Mouse (Mus musculus): Measurements from ENCODE around the gene Morc2a.
A peak's percentile ranks its signal among the peaks of the same experiment; 100 is the strongest.
"Not testable (repeated sequence)": the region's sequence is repeated elsewhere in the genome, so short reads cannot be mapped to it uniquely, and the experiment has no call there.

Morc2a gene

DNA sequence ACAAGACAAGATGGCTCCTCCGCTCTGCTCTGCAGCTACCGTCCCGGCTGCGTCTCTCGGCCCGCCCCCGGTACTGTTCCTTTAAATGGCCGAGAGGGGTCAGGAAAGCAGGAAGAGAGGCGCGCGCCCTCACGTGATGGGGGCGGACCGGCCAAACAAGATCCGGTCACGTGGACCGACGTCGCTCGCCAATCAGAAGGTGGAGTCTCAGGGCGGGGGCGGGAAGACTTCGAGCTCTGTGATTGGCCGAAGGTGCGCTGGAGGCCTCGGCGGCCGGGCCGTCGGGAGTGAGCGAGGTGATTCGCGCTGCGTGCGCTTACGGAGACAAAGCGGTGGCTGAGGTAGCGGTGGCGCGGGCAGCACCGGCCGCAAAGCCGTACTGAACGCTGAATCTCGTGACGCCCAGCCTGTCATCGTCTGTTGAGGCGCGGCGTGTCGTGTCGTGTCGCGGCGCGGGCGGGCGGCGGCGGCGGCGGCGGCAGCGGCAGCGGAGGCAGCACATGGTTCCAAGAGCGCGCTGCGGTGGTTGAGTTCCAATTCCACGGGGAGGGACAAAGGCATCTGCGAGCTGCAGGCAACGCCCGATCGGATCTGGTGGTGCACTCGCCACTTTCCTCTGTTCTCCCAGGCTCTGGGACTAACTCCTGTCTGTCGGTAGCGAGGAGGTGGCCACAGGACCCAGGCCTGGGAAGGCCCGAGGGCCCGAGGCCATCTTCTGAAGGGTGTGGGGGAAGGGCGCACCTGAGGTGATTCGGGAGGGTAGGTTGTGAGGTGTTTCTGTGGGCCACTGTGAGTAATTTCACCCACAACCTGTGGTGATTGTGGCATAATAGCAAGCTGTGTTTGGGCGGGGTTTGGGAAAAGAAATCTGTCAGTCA, at the start of gene Morc2a:
Gene Morc2a, plus strand, starts transcription at position 228 of the 878 bp plus-strand sequence.
- DNase-seq (ENCODE audit: low spot score in 2 of 2), result peak; percentile 86 to 94

DNA sequence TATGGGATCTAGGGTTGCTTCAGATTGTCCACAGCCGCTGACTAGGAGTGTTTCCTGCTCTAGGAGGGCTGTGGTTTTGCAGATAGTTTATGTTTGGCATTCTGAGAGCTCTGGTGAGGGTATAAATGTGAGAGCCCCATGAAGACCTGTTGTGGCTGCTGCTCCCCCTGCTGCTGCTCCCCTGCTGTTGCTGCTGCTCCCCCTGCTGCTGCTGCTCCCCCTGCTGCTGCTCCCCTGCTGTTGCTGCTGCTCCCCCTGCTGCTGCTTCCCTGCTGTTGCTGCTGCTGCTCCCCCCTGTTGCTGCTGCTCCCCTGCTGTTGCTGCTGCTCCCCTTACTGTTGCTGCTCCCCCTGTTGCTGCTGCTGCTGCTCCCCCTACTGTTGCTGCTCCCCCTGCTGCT, 47.0 kb upstream of the Morc2a start:
- DNase-seq (ENCODE audit: low spot score in 2 of 2), result not testable (repeated sequence)

DNA sequence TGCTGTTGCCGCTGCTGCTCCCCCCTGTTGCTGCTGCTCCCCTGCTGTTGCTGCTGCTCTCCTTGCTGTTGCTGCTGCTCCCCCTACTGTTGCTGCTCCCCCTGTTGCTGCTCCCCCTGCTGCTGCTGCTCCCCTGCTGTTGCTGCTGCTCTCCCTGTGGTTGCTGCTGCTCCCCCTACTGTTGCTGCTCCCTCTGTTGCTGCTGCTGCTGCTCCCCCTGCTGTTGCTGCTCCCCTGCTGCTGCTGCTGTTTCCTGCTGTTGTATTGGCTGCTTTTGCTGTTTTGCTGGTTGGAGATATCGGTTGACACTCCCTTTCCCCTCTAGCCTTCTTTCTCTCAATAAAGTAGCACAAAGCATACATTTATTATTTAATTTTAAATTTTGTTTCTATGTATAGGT, 46.3 kb upstream of the Morc2a start:
- DNase-seq (ENCODE audit: low spot score in 2 of 2), result not testable (repeated sequence)

DNA sequence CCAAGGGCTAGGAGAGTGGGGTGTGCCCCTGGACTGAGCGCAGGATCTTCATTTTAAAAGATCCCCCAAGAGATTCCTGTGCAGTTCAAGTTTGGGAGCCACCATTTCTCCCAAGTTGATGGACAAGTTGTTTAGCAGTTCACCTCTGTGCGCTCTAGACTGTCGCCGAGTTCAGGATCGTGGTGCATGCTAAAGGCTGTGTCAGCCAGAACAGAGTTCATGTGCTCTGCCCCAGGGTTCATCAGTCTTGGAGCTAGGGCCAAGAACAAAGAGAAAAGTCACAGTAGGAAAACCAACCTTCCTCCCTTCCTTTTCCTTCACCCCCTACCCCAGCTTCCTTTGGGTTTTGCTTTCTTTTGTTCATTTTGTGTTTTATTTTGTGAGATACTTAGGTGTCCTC, 42.5 kb upstream of the Morc2a start:
- DNase-seq (ENCODE audit: low spot score in 2 of 2), result no peak

DNA sequence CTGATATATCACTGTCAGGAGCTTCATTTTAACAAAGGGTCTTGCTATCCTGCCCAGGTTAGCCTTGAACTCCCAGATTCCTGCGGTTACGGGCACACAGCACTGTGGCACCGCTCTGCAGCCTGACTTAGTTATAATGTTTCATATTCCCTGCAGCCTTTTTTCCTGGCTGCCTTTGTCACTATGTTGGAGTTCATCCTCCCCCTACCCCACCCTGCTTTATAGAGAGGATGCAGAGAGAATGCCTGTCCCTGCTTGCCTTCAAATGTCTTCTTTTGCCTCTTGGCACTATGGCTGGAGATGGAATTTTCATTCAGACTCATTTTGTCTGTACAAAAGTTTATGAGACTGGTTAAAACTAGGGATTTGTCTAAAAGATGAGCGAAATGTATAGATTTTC, 33.4 kb upstream of the Morc2a start:
- no peak for DNase-seq (ENCODE audit: low spot score in 2 of 2)

DNA sequence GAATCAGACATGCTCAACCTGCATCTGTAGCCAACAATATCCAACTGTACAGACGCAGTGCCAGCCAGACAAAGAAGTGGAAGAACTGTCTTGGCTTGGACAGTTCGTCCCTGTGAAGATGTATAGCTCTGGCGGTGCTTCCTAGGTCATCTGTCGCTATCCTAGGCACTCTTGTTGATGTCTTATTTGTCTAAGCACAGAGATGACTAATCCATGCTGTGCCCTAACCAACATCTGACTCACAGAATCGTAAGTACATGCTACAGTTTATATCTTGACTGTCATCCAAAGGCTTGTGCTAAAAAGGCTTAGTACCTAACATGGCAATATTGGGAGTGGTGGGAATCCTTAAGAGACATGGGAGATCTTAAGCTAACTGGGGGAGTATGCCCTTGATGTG, 26.2 kb upstream of the Morc2a start:
- no peak for DNase-seq (ENCODE audit: low spot score in 2 of 2)

DNA sequence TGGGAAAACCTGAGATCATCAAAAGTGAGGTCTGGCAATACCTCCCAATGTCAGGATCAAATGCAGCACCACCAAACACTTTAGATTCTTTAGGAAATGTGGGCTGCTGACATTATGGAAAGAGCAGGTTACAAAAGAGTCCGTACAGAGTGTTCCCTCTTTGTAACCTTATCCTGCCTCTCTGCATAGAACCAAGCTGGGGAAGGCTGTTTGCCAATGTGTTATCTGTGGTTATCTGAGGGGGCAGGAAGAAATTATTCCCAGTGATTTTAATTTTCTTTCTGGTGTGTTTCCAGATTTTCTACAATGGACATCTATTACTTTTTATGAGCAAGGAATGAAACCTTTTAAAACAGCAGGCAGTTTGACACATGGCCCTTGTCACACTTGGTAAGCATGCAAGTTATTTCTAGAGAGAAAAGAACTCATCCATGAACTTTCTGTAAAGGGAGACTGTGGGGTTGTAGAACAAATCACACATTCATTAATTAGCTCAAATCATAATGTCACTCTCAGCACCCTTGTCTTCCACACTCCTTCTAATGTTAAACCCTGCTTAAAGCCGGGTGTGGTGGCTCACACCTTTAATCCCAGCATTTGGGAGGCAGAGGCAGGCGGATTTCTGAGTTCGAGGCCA, 24.5 kb upstream of the Morc2a start:
- no peak for DNase-seq (ENCODE audit: low spot score in 2 of 2)

DNA sequence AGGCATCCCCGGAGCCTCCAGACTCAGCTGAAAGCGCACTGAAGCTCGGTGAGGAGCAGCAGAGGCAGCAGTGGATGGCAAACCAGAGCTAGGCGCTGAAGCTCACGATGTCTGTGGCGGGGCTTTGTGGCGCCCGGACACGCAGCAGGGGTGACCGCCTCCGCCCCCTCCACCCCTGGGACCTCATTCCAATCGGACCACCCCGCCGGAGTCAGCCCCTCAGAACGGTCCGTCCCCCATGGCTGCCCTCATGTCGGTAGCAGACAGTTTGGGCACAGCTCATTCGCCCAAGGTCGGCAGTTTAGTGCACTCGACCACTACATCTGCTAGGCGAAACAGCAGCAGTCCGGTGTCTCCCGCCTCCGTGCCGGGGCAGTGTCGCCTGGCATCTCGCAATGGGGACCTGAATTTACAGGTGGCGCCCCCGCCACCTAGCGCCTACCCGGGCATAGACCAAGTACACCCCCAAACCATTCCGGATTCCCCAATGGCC, 19.9 kb upstream of the Morc2a start:
- DNase-seq (ENCODE audit: low spot score in 2 of 2), result no peak

DNA sequence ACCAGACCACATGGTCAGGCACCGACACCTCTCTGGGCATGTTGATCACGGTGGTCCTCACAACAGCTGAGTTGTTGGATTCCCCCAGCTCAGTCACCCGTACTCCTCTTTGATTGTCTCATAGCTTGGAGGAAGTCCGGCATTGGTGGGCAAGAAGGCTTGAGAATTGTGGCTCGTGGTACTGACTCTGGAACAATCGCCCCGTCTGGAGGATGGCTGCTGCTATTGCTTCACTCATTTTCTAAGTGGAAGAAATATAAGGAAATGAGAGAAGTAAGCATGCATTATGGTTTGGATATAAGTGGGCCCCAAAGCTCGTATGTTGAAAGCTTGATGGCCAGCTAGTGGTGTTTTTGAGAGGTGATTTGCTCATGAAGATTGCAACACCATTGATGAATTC, 15.7 kb upstream of the Morc2a start:
- not testable (repeated sequence) for DNase-seq (ENCODE audit: low spot score in 2 of 2)

DNA sequence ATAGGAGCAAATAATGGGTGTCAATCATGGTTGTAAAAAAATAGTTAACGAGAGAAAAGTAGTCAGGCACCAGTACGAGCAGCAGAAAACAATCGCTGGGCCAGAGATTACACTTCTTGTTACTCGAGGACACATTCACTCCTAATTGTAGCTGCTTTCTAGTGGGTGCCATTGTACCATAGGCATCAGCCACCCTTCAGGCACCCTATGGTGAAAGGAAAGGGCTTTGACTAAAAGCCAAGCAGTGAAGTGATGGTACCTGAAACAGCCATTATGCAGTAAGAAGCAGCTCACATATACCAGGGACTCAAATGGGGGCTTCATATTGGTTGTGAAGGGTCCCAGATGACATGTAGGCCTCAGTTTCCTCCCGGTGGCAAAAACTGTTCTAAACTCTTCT, 1.3 kb upstream of the Morc2a start:
- DNase-seq (ENCODE audit: low spot score in 2 of 2), result no peak

DNA sequence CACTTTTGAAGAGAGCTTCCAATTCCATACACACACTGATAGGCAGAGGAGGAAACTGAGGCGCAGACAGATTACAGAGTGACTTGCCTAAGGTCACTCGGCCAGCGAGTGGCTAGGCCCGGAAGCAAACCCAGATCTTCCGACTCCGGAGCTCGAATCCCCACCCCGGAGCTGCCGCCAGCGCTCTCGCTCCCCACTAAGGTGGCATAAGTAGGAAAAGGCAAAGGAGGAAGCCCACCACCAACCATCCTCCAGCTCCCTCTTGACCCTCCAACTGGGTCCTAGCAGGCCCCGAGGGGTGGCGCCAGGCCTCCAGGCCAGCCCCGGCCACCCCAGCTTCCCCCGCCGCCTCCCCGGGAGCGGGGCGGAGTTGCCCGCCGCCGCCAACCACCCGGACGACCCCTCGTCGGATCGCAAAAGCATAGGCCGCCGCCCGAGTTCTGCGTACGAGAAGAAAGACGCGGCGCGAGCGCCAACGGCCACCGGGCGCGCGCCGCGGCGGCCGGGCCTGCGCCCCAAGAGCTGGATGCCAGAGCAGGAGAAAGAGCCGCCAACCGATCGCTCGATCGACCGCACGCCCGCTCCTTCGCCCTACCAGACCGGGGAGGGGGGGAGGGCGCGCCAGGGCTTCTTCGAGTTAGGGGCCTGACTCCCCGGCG, 557 bp upstream of the Morc2a start:
- DNase-seq (ENCODE audit: low spot score in 2 of 2), result peak; percentile 14 to 15

DNA sequence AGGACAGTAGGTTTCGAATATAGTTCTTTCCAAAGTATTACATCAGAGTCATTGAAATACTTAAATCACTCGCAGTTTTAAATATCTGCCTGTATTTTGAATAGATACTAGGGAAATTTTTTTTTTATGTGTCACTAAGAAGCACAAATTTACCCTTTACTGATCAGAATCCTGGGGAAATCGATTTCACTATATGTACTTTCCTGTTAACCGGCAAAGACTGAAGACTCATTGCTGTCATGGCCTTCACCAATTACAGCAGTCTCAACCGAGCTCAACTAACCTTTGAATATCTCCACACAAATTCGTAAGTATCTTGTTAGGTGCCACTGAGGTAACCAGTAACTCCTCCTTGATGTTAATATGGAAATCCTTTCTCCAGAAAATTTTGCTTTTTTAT, 1.1 kb downstream of the Morc2a start:
- no peak for DNase-seq (ENCODE audit: low spot score in 2 of 2)

DNA sequence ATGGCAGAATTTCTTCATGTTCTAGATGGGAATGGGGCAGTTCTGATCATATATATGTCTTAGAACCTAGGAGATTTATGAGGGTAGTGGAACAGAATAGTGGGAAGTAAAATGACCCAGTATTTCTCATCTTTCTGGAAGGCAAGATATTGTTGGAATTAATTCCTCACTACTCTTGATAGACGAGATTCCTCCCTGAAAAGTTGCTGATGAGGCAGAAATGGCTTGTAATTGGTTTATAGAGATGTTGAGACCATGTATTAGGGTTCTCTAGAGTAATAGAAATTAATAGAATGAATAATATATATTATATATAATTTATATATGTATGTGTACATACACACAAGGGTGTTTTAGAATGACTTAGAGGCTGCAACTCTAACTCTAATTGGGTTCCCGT, 13.0 kb downstream of the Morc2a start:
- DNase-seq (ENCODE audit: low spot score in 2 of 2), result no peak

DNA sequence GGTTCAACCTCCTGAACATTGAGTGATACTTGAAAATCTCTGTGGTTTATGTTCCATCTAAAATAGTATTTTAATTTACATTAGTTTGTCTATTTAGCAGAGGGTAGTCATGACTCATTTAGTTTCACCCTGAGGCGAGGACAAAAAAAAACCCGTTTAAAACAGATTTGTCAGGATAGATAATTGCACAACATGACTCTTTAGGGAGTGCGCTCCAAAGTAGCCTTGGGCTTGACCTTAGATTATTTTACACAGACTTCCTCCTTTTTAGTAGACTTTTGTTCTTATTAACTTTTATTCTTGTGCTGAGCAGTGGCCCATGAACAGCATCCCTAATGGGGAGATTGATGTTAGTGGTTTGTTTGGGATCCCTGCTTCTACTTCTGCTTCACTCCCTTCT, 18.5 kb downstream of the Morc2a start:
- no peak for DNase-seq (ENCODE audit: low spot score in 2 of 2)

DNA sequence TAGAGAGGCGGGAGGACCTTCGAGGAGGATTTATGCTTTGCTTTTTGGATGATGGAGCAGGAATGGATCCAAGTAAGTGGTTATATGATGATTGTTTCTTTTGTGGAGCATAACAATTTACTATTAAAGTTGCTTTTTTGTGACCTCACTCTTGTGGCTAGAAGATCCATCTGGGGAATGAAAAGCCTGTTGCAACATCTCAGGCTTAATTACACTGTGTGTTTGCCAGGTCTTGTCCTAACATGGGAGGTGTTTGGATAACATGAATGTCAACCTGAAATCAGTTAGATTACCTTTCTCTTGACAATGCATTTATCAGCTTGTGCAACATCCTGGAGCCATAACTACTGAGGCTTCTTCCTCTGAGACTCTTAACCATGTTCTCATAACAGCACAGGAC, 19.8 kb downstream of the Morc2a start:
- no peak for DNase-seq (ENCODE audit: low spot score in 2 of 2)

DNA sequence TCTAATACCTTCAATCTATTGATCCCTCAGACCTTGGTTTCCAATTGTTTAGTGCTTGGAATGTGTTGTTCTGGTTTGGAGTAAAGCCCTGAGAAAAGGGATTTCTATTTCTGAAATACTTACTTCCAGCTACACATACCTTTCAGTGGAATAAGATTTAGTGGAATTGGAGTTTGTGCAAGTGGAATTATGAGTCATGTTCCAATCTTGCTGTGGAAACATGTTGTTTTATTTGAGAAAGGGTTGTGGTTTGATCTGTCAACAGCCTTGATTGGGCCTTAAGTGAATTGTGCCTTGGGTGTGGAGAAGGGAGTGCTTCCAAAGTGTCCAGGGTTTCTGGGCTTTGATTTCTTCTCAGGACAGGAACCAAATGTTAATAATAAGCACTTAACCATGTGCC, 20.9 kb downstream of the Morc2a start:
- DNase-seq (ENCODE audit: low spot score in 2 of 2), result no peak

DNA sequence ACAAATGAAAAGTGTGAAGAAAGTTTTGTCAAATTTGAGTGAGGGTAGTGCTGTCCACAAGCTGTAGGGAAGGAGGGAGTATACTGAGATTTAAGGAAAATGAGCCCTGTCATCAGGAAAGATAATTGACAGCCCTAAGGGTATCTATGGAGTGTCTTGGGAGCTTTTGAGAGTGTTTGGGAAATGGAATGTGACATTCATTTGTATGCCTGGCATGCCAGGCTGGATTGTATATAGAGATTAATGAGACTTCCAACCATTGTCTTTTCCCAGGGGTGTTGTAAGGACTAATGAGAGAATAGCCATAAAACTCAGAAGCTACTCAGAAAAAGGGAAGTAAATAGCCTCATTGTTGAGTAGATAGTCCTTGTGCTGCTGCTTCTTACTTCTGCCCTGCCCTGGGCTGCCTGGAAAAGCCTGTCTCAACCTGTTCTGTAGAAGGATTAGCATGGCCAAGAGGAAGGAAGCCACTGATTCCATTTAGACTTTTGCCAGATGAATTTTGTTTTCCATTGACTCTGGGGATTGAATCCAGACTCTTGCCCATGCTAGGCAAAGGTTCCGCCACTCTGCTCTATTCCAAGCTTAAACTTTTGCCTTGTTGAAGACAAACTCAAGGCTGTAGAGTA, 22.1 kb downstream of the Morc2a start:
- no peak for DNase-seq (ENCODE audit: low spot score in 2 of 2)

DNA sequence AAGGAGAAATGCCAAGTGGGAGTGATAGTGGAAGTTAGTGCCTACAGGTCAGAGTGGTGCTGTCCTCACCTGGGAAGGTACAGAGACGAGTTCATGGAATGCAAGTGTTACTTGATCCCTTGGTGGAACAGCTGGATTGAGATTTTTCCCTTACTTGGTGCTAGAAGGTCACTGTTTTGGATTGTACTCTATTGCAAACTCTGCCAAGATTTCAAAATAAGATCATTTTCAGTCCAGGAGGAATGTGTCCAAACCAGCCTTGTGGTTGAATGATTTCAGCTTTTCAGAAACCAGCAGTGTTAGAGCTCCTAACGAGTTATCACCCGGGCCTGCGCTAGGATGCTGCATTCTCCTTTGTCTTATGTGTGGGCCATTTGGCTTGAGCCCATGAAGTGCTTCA, 25.6 kb downstream of the Morc2a start:
- no peak for DNase-seq (ENCODE audit: low spot score in 2 of 2)

DNA sequence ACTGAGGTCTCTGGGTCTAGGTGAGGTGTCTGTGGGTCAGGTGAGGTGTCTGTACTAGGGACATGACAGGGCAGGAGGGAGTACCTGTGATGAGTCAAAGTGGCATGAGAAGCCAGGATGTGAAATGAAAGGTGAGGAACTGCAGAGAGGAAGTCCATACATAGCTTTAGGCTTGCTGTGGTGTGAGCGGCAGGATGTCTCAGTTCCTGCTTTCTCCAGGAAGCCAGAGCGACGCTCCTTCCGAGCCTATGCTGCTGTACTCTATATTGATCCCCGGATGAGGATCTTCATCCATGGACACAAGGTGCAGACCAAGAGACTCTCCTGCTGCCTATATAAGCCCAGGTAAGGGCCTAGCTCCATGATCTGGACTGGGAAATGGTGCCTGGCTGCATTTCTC, 27.4 kb downstream of the Morc2a start:
- DNase-seq (ENCODE audit: low spot score in 2 of 2), result no peak

DNA sequence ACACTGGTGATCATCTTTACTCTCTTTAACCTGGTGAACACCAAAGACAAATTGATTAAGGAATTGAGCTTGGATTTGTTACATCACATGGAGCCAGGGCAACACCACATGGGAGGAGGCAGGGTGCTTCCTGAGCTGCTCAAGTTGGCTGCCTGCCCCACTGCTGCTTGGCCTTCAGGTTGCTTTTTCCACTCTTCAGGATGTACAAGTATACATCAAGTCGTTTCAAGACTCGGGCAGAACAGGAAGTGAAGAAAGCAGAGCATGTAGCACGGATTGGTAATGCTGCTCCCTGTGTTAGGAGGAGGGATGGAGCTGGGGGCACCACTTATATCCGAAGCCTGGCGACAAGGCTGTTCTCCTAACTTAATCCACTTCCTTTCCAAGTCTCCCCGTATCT, 28.2 kb downstream of the Morc2a start:
- no peak for DNase-seq (ENCODE audit: low spot score in 2 of 2)

DNA sequence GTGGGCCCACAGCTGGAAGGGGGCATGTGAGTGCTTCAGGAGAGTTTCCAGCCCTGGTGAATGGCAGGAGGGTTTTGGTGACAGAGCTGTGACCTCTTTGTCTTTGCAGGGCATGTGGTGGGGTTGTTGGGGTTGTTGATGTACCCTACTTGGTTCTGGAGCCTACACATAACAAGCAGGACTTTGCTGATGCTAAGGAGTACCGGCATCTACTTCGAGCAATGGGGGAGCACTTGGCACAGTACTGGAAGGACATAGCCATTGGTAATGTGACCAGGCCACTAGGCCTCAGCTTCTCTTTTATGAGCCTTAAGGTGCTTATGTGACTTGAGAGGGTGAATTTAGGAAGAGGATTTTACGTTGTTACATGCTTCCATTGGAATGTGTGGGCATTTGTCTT, 30.8 kb downstream of the Morc2a start:
- DNase-seq (ENCODE audit: low spot score in 2 of 2), result no peak

DNA sequence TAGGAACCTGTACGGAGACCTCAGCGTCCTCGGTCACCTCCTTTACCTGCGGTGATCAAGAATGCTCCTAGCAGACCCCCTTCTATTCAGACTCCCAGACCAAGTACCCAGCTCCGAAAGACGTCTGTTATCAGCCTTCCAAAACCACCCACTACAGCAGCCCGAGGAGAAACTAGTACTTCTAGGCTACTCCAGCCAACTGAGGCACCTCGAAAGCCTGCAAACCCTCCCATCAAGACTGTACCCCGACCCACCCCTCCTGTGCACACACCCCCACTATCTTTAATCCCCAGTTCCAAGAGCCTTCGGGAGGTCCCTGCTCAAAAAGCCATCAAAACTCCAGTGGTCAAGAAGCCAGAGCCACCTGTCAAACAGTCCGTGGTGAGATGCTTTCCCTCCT, 34.7 kb downstream of the Morc2a start:
- DNase-seq (ENCODE audit: low spot score in 2 of 2), result no peak

Data from frontal cortex, postnatal 25 days (tissue).